Mouse (Mus musculus): Measurements from ENCODE around the gene Exoc3l4. TPM values are rescaled to one million over a fixed set of nuclear protein-coding genes. Genes with fewer than 3 reads are reported as not detected.

Exoc3l4 gene
- total RNA-seq, 4 experiments from 2014 or later, result 5.0 to 7.7 (median 6.5) TPM

GRCm38 (mm10) chr12:111448931-111449705, 32.3 kb downstream of the Exoc3l4 start:
- no peak for DNase-seq (ENCODE audit: low spot score in 2 of 2)

DNA sequence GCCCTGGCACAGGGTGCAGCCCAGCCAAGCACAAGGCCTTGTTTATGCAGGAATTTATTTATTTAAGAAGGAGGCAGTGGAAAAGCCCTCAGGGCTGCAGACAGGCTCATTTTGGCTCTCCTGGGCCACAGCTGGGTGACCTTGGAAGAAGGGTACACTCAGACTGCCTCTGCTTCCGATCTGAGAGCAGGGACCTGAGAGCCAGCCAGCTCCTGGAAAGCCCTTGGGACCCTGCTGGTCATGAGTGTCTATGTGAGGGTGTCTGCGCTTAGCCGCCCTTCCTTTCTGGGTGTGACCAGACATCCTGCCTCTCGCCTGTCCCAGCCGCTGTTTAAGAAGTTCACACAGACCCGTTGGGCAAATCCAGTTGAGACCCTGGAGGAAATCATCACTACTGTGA, 33.5 kb downstream of the Exoc3l4 start:
- DNase-seq (ENCODE audit: low spot score in 2 of 2), result no peak

- no peak for DNase-seq (ENCODE audit: low spot score in 2 of 2)
These were observed 34.7 kb downstream of the Exoc3l4 start for GRCm38 (mm10) chr12:111451561-111451960.

- no peak for DNase-seq (ENCODE audit: low spot score in 2 of 2)
These were observed 37.2 kb downstream of the Exoc3l4 start for GRCm38 (mm10) chr12:111454021-111454420.

DNA sequence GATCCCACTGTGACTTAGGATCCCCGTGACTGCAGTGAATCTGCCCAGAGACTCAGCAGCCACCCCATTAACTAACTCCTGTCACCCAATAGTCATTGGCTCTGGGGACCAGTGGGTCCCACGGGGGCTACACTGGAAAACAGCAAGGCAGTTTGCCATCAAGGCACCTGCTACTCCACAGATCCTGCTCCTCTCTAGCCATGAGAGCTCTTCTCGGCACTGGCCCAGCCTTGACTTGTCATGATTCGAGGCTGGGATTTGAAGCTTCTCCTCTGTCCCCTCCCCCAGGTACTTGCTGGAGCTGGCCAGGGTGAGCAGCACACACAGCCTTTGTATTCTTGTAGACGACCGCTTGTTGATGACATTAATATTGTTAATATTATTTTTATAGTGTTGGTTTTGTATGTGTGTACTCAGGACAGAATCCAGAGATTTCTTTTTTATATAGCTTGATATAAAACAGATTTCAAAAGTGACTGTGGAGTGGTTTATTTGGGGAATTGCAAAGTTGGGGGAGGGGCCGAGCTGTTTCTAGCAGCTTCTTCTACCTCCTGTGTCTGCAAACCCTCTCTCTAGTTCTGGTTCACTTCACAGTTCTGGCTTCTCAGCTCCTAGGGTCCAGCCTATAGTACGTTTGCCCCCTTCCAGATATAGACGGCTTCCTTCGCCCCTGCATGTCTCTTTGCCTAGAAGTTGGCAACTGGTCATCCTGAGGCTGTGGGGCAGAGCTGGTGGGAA, 37.9 kb downstream of the Exoc3l4 start:
- no peak for DNase-seq (ENCODE audit: low spot score in 2 of 2)

DNA sequence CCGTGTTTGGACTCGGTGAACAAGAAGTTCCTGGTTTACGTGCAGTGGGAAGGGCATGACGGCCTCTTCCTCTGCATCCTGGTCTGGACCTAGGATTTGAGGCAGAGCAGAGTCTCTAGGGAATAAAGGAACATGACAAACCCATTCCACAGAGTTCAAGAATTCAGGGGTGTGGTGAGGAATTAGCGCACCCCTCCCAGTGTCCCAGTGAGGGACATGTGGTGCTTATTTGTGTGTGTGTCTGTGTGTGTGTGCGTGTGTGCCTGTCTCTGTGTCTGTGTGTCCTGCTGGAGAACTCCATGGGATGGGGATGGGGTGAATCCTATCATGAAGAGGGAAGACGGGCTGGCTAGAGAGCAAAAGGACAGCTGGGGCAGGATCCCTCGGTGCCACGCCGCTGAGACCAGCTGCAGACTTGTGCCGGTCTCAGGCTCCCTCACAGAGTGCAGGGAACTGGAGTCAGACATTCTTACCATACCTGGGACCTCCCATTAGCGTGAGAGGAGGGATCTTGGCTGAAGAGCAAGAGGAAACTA, 38.6 kb downstream of the Exoc3l4 start:
- no peak for DNase-seq (ENCODE audit: low spot score in 2 of 2)

- DNase-seq (ENCODE audit: low spot score in 2 of 2), result no peak
These were observed 39.0 kb downstream of the Exoc3l4 start for GRCm38 (mm10) chr12:111455860-111456259.

DNA sequence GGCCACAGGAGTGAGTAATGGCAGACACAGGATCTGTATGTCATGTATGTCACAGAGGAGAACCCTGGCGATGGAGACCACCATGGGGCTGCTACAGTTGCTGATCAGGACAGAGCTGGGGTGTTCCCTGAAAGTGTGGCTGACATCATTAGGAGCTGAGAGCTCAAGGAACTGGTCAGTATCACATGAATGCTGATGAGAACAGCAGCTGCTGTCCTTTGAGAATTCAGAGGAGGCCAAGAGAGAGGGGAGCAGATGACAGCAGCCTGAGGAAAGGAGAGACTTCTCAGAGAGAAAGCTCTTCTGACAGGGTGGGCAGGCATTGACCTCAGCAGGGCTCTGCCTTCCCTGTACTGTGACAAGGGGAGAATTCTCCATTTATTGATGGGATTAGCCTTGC, 40.9 kb downstream of the Exoc3l4 start:
- no peak for DNase-seq (ENCODE audit: low spot score in 2 of 2)

- no peak for DNase-seq (ENCODE audit: low spot score in 2 of 2)
These were observed 46.8 kb downstream of the Exoc3l4 start for GRCm38 (mm10) chr12:111463570-111463969.

- DNase-seq (ENCODE audit: low spot score in 2 of 2), result no peak
These were observed 49.6 kb downstream of the Exoc3l4 start for GRCm38 (mm10) chr12:111466369-111466768.

DNA sequence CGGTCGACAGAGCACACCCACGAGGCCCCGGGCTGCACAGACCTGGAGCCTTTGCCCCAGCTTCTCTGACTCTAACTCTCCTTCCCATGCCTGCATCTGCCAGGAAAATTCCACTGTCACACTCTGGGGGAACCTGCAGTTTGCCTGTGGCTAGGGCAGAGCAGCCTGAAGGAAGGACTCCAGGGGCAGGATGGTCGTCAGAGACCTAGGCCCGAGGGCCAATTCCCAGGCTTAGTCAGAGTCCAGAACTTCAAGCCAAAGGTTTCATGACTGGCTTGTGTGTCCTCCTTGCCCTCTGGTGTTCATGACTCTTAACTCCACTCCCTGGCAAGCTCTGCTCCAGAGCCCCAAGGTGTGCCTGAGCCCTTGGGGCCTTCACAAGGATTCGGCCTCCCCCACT, 51.4 kb downstream of the Exoc3l4 start:
- no peak for DNase-seq (ENCODE audit: low spot score in 2 of 2)

DNA sequence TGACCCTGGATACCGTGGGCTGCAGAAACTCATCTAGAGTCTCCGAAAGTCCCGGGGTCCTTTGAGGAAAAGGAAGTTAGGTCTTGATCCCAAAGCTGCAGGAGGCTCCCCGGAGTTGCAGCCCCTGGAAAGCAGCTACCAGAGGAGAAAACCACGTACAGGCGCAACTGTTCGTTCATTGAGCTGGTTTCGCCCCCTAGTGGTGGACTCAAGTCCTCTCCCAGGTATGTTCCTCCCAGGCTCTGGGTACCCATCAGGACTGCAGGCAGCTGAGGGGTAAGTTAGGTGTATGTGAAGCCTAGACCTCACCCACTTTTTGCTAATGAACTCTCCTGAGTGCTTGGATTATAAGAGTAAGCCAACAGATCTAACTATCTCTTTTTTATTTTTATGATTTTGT, 52.7 kb downstream of the Exoc3l4 start:
- peak in 1 of 2 experiments; percentile 70 for DNase-seq (ENCODE audit: low spot score in 2 of 2)

DNA sequence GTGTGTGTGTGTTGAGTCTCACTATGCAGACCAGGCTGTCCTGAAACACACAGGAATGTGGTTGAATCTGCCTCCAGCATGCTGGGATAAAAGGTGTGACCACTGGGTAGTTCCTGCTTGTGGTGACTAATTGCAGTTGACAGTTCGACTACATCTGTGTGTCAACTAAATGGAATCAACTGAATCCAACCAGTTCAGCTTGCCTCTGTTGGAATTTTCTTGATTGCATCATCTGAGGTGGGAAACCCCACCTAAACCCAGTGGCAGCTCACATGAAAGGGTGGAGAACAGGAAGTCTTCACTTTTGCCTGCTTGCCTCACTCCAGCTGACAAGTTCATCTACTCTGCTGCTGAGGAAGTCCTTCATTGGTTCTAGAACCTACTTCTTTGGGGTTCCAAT, 54.3 kb downstream of the Exoc3l4 start:
- DNase-seq (ENCODE audit: low spot score in 2 of 2), result no peak

DNA sequence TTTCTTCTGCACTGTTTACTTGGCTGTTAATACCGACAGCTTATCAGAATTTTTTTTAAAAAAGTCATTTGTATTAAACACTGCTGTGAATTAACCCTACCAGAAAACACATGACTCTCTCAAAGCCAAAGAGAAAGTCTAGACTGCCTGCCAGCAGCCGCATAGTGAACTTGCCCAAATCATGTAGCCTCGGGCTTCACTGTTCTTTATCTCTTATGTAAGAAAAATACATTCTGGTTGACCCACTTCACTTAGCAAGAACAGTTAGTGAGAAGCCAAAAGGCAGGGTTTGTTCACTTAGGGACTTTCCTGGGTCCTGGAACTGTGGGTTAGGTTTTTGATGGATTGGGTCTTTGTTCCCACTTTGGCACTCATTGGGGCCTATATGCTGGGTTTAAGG, 54.9 kb downstream of the Exoc3l4 start:
- no peak for DNase-seq (ENCODE audit: low spot score in 2 of 2)

- no peak for DNase-seq (ENCODE audit: low spot score in 2 of 2)
These were observed 56.1 kb downstream of the Exoc3l4 start for GRCm38 (mm10) chr12:111472886-111473285.

DNA sequence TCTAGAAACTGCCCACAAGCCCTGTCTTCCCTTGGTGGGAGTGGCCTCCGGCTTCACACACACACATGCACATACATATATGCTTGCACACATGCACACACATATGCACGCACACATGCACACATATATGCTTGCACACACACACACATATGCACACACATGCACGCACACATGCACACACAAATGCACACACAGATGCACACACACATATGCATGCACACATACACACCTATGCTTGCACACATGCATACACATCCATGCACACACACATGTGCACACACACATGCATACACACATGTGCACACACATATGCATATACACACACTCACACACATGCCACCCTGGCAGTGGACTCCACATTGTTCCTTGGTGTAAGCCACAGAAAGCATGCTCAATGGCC, 57.6 kb downstream of the Exoc3l4 start:
- DNase-seq (ENCODE audit: low spot score in 2 of 2), result no peak

GRCm38 (mm10) chr12:111474893-111475643, 58.3 kb downstream of the Exoc3l4 start:
- peak; percentile 42 to 52 for DNase-seq (ENCODE audit: low spot score in 2 of 2)

- no peak for DNase-seq (ENCODE audit: low spot score in 2 of 2)
These were observed 62.1 kb downstream of the Exoc3l4 start for GRCm38 (mm10) chr12:111478924-111479323.

DNA sequence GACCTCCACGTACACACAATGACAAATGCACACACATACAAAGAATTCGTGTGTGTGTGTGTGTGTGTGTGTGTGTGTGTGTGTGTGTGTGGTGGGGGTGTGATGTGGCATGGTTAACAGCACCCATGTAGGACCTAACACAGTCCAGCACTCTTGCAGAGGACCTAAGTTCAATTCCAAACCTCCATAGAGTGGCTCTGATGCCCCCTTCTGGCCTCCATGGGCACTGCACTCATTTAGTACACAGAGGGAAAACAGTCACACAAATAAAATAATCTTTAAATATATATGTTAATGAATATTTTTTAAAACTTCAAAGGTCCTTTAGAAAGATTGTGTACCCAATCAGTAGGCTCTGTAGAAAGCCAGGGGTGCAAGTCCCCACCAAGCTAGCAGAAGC, 63.1 kb downstream of the Exoc3l4 start:
- no peak for DNase-seq (ENCODE audit: low spot score in 2 of 2)

All from layer of hippocampus, adult 8-10 months (tissue).